Mouse (Mus musculus): ENCODE results near the gene Fhdc1. TPM values are rescaled to one million over a fixed set of nuclear protein-coding genes. Genes with fewer than 3 reads are reported as not detected.

Gene Fhdc1
- polyA plus RNA-seq, 1 experiment from 2014 or later, result 59.2 TPM

DNA sequence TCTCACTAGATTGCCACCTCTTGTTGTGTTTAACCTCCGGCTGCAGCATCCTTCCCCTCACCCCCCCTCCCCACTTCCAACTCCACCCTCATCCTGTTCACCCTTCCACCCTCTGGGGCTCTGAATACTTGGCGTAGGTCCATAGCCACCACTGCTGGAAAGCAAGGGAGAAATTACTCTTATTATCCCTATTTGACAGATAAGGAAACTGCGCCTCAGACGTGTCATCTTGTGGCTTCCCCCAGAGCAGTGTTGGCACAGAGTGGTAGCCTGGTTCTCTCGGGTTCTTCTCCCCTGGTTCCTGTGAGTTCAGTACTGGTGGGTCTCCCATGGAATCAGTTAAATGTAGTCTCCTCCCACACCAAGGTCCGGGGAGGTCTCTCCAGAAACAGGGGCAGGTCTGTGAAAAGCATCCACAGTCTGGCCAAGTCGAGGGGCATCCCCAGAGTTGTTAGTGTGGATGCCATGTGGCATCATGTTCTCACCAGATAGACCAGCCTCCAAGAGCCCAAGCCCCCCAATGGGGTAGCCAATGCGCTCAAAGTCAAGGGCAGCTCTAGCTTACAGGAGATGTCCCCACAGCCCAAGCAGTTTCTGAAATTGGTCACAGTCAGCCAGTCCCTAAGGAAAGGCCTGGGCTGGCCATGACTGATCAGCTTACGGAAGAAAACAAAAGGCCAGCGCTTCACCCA is 12.7 kb downstream of the Fhdc1 start:
- peak overlapping the region; percentile 19 for H3K9ac ChIP-seq (ENCODE audit: low read depth, low read length)
- H3K4me1 ChIP-seq (ENCODE audit: control insufficient read depth, low read depth, low read length), result peaks cover 65% of the 10 kb centered on the region
- no peaks in the 10 kb centered on the region for H3K27me3 ChIP-seq (ENCODE audit: control insufficient read depth, insufficient read depth, low read depth, low read length)
- ATAC-seq (ENCODE audit: low read depth), result 0 out of 2 replicates have a peak, but pooled peaks have one; percentile 4
- peak overlapping the region; percentile 65 for H3K27ac ChIP-seq (ENCODE audit: low read length)
- H3K4me3 ChIP-seq (ENCODE audit: low read depth, low read length), result peak overlapping the region; percentile 31
- WGBS (ENCODE audit: insufficient replicate concordance), result 23% methylated on average over 10 of the region's 10 CpGs
- H3K9me3 ChIP-seq (replicated peaks; ENCODE audit: control insufficient read depth, low read length), result no peaks in the 10 kb centered on the region
- peaks cover 34% of the 10 kb centered on the region for H3K36me3 ChIP-seq (ENCODE audit: control insufficient read depth, insufficient read depth)
- peak overlapping the region; percentile 49 for H3K4me2 ChIP-seq (ENCODE audit: low read depth, low read length)

DNA sequence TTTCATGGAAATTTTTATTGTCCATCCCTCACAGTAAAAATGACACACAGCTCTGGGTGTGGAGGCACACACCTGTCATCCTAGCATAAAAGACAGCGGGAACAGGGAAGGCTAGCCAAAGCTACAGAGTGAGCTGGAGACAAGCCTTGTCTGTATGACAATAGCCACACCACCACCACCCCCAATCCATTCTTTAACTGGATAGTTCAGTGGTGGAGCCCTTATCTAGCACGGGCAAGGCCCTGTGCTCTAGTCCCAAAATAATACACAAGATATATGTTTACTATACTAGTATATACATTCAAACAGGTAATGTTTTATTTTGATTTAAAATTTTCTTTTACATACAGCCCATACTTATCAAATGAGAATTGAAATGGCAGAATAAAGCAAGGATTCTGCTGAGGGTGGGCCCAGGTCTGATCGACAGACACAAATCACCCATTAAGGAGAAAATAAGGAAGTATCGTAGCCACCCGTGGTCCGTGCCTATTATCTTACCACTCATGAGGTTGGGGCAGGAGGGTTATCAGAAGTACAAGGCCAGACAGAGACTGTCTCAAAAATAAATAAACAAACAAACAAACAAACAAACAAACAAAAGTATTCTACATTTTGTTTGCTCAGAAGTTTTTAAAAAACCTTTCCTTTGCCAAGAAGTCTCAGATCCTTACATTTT is 14.3 kb downstream of the Fhdc1 start:
- H3K36me3 ChIP-seq (ENCODE audit: control insufficient read depth, insufficient read depth), result peaks cover 36% of the 10 kb centered on the region
- H3K9me3 ChIP-seq (replicated peaks; ENCODE audit: control insufficient read depth, low read length), result no peaks in the 10 kb centered on the region
- WGBS (ENCODE audit: insufficient replicate concordance), result 22% methylated on average over 6 of the region's 6 CpGs
- H3K4me2 ChIP-seq (ENCODE audit: low read depth, low read length), result peak overlapping the region; percentile 34
- peak overlapping the region; percentile 65 for H3K27ac ChIP-seq (ENCODE audit: low read length)
- peak overlapping the region; percentile 36 for H3K9ac ChIP-seq (ENCODE audit: low read depth, low read length)
- H3K4me3 ChIP-seq (ENCODE audit: low read depth, low read length), result peak overlapping the region; percentile 14; the same call in 1 of the 2 replicates
- no peaks in the 10 kb centered on the region for H3K27me3 ChIP-seq (ENCODE audit: control insufficient read depth, insufficient read depth, low read depth, low read length)
- ATAC-seq (ENCODE audit: low read depth), result 0 out of 2 replicates have a peak, but pooled peaks have one; percentile 30
- H3K4me1 ChIP-seq (ENCODE audit: control insufficient read depth, low read depth, low read length), result peaks cover 72% of the 10 kb centered on the region

DNA sequence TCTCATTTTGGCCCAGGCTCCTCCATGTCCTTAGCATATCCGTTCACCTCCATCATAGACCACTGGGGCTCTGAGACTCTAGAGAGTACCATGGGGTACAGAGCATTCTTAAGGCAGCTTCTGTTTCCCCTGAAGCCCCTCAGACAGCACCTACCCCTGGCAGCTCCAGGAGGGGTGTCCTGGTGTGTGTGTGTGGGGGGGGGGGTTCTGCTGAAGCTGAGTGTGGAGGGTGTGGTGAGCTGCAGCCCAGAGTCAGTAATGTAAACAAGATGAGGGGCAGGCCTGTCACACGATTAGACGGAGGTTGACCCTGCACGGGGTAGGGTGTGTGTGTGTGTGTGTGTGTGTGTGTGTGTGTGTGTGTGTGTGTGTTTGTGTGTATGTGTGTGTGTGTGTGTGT is 18.5 kb downstream of the Fhdc1 start:
- Histone ChIP-seq H3K4me2 (ENCODE audit: low read depth, low read length) (peak overlapping the region; percentile 52), H3K9ac (ENCODE audit: low read depth, low read length) (peak overlapping the region; percentile 69), H3K4me1 (ENCODE audit: control insufficient read depth, low read depth, low read length) (peaks cover 60% of the 10 kb centered on the region)

DNA sequence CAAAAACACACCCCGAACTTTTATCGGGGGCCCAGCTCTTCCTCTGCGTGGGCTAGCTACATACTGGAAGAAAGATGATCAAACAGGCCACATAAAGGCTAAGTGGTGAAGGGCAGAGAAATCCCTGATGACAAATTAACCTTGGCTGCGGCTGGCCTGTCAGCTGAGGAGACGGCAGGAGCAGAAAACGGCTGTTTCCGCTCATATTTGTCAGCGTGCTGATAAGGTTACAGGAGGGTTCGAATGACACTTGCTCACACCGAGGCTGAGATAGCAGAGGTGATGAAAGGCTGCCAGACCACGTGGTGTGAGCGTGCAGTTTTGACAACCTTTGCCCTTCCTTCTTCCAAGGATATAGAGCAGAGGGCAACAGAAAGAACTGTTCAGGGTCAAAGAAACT is 19.3 kb downstream of the Fhdc1 start:
- Histone ChIP-seq H3K27ac (ENCODE audit: low read length) (peak overlapping the region; percentile 89), H3K4me2 (ENCODE audit: low read depth, low read length) (peak overlapping the region; percentile 52), H3K9me3 (replicated peaks; ENCODE audit: control insufficient read depth, low read length) (no peaks in the 10 kb centered on the region), H3K9ac (ENCODE audit: low read depth, low read length) (peak overlapping the region; percentile 69), H3K27me3 (ENCODE audit: control insufficient read depth, insufficient read depth, low read depth, low read length) (no peaks in the 10 kb centered on the region; the same call in 1 of the 2 replicates), H3K4me1 (ENCODE audit: control insufficient read depth, low read depth, low read length) (peaks cover 61% of the 10 kb centered on the region), H3K4me3 (ENCODE audit: low read depth, low read length) (peak overlapping the region; percentile 31), H3K36me3 (ENCODE audit: control insufficient read depth, insufficient read depth) (peaks cover 44% of the 10 kb centered on the region)
- 2% methylated on average over 12 of the region's 12 CpGs for WGBS (ENCODE audit: insufficient replicate concordance)
- peak; percentile 90 for ATAC-seq (ENCODE audit: low read depth)

More for the DNA sequence above, 18.5 kb downstream of the Fhdc1 start:
- Histone ChIP-seq H3K4me3 (ENCODE audit: low read depth, low read length) (no peak overlapping the region), H3K27ac (ENCODE audit: low read length) (peak overlapping the region; percentile 89), H3K27me3 (ENCODE audit: control insufficient read depth, insufficient read depth, low read depth, low read length) (no peaks in the 10 kb centered on the region; the same call in 1 of the 2 replicates), H3K36me3 (ENCODE audit: control insufficient read depth, insufficient read depth) (peaks cover 44% of the 10 kb centered on the region), H3K9me3 (replicated peaks; ENCODE audit: control insufficient read depth, low read length) (no peaks in the 10 kb centered on the region)
- ATAC-seq (ENCODE audit: low read depth), result peak; percentile 64
- 25% methylated on average over 4 of the region's 4 CpGs for WGBS (ENCODE audit: insufficient replicate concordance)

DNA sequence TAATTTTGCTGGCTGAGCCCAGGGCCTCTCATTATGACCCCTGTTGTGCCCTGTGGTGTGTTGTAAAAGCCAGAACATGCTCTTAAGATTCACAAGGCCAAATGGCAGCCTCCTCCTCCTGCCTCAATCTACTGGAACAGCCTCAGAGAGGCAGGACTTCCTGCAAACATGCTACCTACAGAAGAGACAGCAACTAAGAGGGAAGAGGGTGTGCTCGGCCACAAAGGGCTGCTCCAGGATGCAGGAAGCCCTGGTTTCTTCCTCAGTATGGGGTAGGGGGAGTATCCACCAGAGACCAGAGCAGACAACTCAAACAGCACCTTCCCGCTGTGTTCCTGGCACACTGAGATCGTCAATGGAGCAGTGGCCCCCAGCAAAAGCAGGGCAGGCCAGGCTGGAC is 19.7 kb downstream of the Fhdc1 start:
- peak overlapping the region; percentile 52 for H3K4me2 ChIP-seq (ENCODE audit: low read depth, low read length)
- peak overlapping the region; percentile 31 for H3K4me3 ChIP-seq (ENCODE audit: low read depth, low read length)
- H3K27ac ChIP-seq (ENCODE audit: low read length), result peak overlapping the region; percentile 89
- peaks cover 44% of the 10 kb centered on the region for H3K36me3 ChIP-seq (ENCODE audit: control insufficient read depth, insufficient read depth)
- no peaks in the 10 kb centered on the region for H3K9me3 ChIP-seq (replicated peaks; ENCODE audit: control insufficient read depth, low read length)
- no peaks in the 10 kb centered on the region; the same call in 1 of the 2 replicates for H3K27me3 ChIP-seq (ENCODE audit: control insufficient read depth, insufficient read depth, low read depth, low read length)
- ATAC-seq (ENCODE audit: low read depth), result 0 out of 2 replicates have a peak, but pooled peaks have one; percentile 1
- H3K4me1 ChIP-seq (ENCODE audit: control insufficient read depth, low read depth, low read length), result peaks cover 61% of the 10 kb centered on the region
- peak overlapping the region; percentile 69 for H3K9ac ChIP-seq (ENCODE audit: low read depth, low read length)
- 19% methylated on average over 3 of the region's 3 CpGs for WGBS (ENCODE audit: insufficient replicate concordance)

DNA sequence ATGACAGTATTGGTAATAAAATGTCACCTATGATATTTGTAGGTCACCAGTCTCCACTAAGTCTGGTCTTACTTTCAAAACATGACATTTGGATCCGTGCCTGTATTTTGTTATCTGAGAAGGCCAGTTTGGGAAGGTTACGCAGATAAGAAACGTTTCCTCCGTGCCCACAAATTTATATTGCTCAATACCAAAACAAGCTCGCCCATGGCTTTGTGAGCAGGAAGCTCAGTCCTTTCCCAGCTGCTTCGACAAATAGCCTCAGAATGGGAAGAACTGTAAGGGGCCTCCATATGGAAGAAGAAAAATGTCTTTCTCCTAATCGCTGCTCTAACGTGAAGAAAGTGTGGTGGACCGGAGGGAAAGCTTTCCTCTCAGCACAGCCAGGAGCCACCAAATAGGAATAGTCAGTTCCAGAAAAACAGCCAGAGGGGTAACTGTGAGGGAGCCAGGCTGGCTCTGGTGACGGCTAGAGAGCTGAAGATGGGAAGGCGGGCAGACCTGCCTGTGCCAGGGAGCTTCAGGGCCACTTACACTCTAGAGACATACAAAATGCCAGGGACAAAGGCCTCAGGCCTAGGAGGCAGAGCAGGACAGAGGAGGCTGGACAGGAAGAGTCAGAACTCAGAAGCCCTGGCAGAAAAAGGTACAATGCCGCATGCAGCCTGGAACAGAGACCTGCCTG is 24.4 kb downstream of the Fhdc1 start:
- Histone ChIP-seq H3K4me2 (ENCODE audit: low read depth, low read length) (peak overlapping the region; percentile 70), H3K9ac (ENCODE audit: low read depth, low read length) (peak overlapping the region; percentile 71), H3K4me3 (ENCODE audit: low read depth, low read length) (peak overlapping the region; percentile 38), H3K36me3 (ENCODE audit: control insufficient read depth, insufficient read depth) (peaks cover 63% of the 10 kb centered on the region), H3K9me3 (replicated peaks; ENCODE audit: control insufficient read depth, low read length) (no peaks in the 10 kb centered on the region), H3K4me1 (ENCODE audit: control insufficient read depth, low read depth, low read length) (peaks cover 54% of the 10 kb centered on the region), H3K27ac (ENCODE audit: low read length) (peak overlapping the region; percentile 98), H3K27me3 (ENCODE audit: control insufficient read depth, insufficient read depth, low read depth, low read length) (no peaks in the 10 kb centered on the region; the same call in 1 of the 2 replicates)
- WGBS (ENCODE audit: insufficient replicate concordance), result 18% methylated on average over 12 of the region's 12 CpGs
- ATAC-seq (ENCODE audit: low read depth), result peak; percentile 83

DNA sequence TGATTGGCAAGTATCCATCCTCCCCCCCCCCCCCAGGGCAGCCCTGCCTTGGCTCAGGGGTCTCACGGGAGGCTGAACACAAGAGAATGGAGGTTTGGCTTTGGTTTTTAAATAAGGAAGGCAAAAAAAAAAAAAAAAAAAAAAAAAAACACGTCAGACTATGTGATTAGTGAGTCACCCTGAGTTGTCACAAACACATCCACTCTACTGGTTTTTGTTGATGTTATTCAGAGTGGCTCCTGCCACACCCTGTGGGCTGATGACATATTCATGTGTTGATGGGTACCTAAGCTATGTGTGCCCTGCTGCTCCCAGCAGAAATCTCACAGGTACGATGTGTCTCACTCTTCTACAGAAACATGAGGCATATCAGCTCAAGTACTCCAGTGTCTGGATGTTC is 29.6 kb downstream of the Fhdc1 start:
- ATAC-seq (ENCODE audit: low read depth), result peak; percentile 42; the same call in 1 of the 2 replicates
- WGBS (ENCODE audit: insufficient replicate concordance), result 62% methylated on average over 3 of the region's 3 CpGs
- peaks cover 16% of the 10 kb centered on the region for H3K4me1 ChIP-seq (ENCODE audit: control insufficient read depth, low read depth, low read length)
- H3K4me3 ChIP-seq (ENCODE audit: low read depth, low read length), result no peak overlapping the region
- 0 out of 2 replicates have a peak overlapping the region, but pooled peaks have one; percentile 14 for H3K27ac ChIP-seq (ENCODE audit: low read length)
- no peaks in the 10 kb centered on the region for H3K9me3 ChIP-seq (replicated peaks; ENCODE audit: control insufficient read depth, low read length)
- peaks cover 87% of the 10 kb centered on the region for H3K36me3 ChIP-seq (ENCODE audit: control insufficient read depth, insufficient read depth)
- no peak overlapping the region for H3K9ac ChIP-seq (ENCODE audit: low read depth, low read length)
- no peak overlapping the region for H3K4me2 ChIP-seq (ENCODE audit: low read depth, low read length)
- H3K27me3 ChIP-seq (ENCODE audit: control insufficient read depth, insufficient read depth, low read depth, low read length), result no peaks in the 10 kb centered on the region

DNA sequence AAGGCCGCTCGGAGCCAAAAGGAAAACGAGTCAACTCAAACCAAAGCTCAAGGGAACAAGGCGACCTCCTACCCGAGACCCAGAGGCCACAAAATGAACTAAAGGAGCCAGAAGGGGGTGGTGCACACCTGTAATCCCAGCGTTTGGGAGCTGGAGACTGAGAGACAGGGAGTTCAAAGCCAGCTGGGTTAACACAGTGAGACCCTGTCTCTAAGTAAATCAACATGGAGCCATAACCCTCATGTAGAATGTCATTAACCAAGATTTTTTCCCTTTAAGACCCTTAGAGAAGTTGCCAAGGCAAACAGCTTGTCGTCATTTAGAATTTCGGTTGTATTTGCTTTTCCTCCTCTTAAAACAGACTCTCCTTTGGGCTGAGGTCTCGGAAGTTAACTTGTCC is 31.2 kb downstream of the Fhdc1 start:
- Histone ChIP-seq H3K9ac (ENCODE audit: low read depth, low read length) (no peak overlapping the region), H3K4me2 (ENCODE audit: low read depth, low read length) (no peak overlapping the region), H3K4me1 (ENCODE audit: control insufficient read depth, low read depth, low read length) (peaks cover 2% of the 10 kb centered on the region), H3K4me3 (ENCODE audit: low read depth, low read length) (no peak overlapping the region), H3K36me3 (ENCODE audit: control insufficient read depth, insufficient read depth) (peaks cover 92% of the 10 kb centered on the region), H3K27me3 (ENCODE audit: control insufficient read depth, insufficient read depth, low read depth, low read length) (no peaks in the 10 kb centered on the region), H3K9me3 (replicated peaks; ENCODE audit: control insufficient read depth, low read length) (no peaks in the 10 kb centered on the region), H3K27ac (ENCODE audit: low read length) (no peak overlapping the region)
- WGBS (ENCODE audit: insufficient replicate concordance), result 80% methylated on average over 9 of the region's 9 CpGs
- ATAC-seq (ENCODE audit: low read depth), result no peak
